ENCODE assay signal across 22 mouse cellular contexts in genomic region chr15:26834415-26834814, GRCm38 (mm10).
DNase-seq lines count a peak whose midpoint lies in the region; ATAC-seq lines count a peak whose summit lies in the region.
"Had no signal": no experiment of that assay in that cellular context is flagged by ENCODE, and none has a peak within 500 bp of the region (broad histone marks: within the 10 kb centered on the region; RNA-seq: fewer than 3 reads in every experiment).

No protein-coding gene starts in this region.

- H3K4me2 ChIP-seq in heart, embryonic 12.5 days, result no peak overlapping the region
- no peak overlapping the region for H3K4me2 ChIP-seq in hindbrain, embryonic 11.5 days (replicated peaks; ENCODE audit: low read depth, low read length)
- H3K4me2 ChIP-seq: forebrain, embryonic 12.5 days; intestine, embryonic 15.5 days; limb, embryonic 15.5 days; lung, embryonic 14.5 days; midbrain, embryonic 13.5 days had no signal

- DNase-seq in adrenal gland, adult 8-10 months, result peak; percentile 4
- no peak for DNase-seq in adrenal gland, postnatal 25 days
- no peak for DNase-seq in heart, postnatal 4 days
- peak; percentile 11 to 13 for DNase-seq in kidney, postnatal 36 days
- DNase-seq in kidney, postnatal 4 days, result no peak
- no peak for DNase-seq in hindbrain, embryonic 11.5 days (ENCODE audit: low spot score)
- DNase-seq: cerebellum, adult 18-20 months; cerebellum, postnatal 14 days; left cerebral cortex, postnatal 4 days; lung, embryonic 14.5 days; lung, postnatal 36 days; thymus, adult 18-20 months; thymus, postnatal 4 days had no signal

- H3K4me3 ChIP-seq in heart, embryonic 12.5 days, result no peak overlapping the region
- no peak overlapping the region for H3K4me3 ChIP-seq in hindbrain, embryonic 11.5 days (ENCODE audit: low read depth, low read length)
- H3K4me3 ChIP-seq: forebrain, embryonic 12.5 days; intestine, embryonic 15.5 days; left cerebral cortex, adult 2 months; limb, embryonic 15.5 days; megakaryocyte, embryonic 14.5 days; midbrain, embryonic 13.5 days had no signal

- ATAC-seq in heart, embryonic 12.5 days (ENCODE audit: insufficient number of reproducible peaks, low FRiP score), result 0 out of 2 replicates have a peak, but pooled peaks have one; percentile 42
- ATAC-seq in hindbrain, embryonic 11.5 days (ENCODE audit: low FRiP score), result no peak
- ATAC-seq: hindbrain, embryonic 16.5 days; intestine, embryonic 15.5 days; midbrain, embryonic 13.5 days had no signal

- H3K9me3 ChIP-seq in heart, embryonic 12.5 days (replicated peaks), result no peaks in the 10 kb centered on the region
- no peaks in the 10 kb centered on the region for H3K9me3 ChIP-seq in hindbrain, embryonic 11.5 days (ENCODE audit: control insufficient read depth, low read length)
- H3K9me3 ChIP-seq: forebrain, embryonic 12.5 days; intestine, embryonic 15.5 days; limb, embryonic 15.5 days; megakaryocyte, embryonic 14.5 days; midbrain, embryonic 13.5 days had no signal

- H3K27me3 ChIP-seq in heart, embryonic 12.5 days (replicated peaks), result no peaks in the 10 kb centered on the region
- H3K27me3 ChIP-seq in hindbrain, embryonic 11.5 days (ENCODE audit: control insufficient read depth, insufficient read depth, low read length), result no peaks in the 10 kb centered on the region
- H3K27me3 ChIP-seq: forebrain, embryonic 12.5 days; intestine, embryonic 15.5 days; limb, embryonic 15.5 days; megakaryocyte, embryonic 14.5 days; midbrain, embryonic 13.5 days had no signal

- H3K36me3 ChIP-seq in heart, embryonic 12.5 days, result no peaks in the 10 kb centered on the region
- H3K36me3 ChIP-seq in hindbrain, embryonic 11.5 days (ENCODE audit: control insufficient read depth, insufficient read depth, low read length), result no peaks in the 10 kb centered on the region
- H3K36me3 ChIP-seq: forebrain, embryonic 12.5 days; intestine, embryonic 15.5 days; limb, embryonic 15.5 days; midbrain, embryonic 13.5 days had no signal

- WGBS in heart, embryonic 12.5 days, result 57% methylated on average over 5 of the region's 5 CpGs
- 91% methylated on average over 5 of the region's 5 CpGs for WGBS in hindbrain, embryonic 11.5 days

- H3K27ac ChIP-seq in heart, embryonic 12.5 days (ENCODE audit: poor library complexity, severe bottlenecking), result peak overlapping the region; percentile 54; the same call in 1 of the 2 replicates
- no peak overlapping the region for H3K27ac ChIP-seq in hindbrain, embryonic 11.5 days (ENCODE audit: low read depth, low read length)
- H3K27ac ChIP-seq: forebrain, embryonic 12.5 days; intestine, embryonic 15.5 days; left cerebral cortex, adult 2 months; limb, embryonic 15.5 days; liver, embryonic 14.5 days; midbrain, embryonic 13.5 days had no signal

- H3K4me1 ChIP-seq in heart, embryonic 12.5 days (replicated peaks), result peaks cover 5% of the 10 kb centered on the region
- no peaks in the 10 kb centered on the region for H3K4me1 ChIP-seq in hindbrain, embryonic 11.5 days (replicated peaks; ENCODE audit: control insufficient read depth, insufficient read depth, low read length)
- H3K4me1 ChIP-seq: forebrain, embryonic 12.5 days; intestine, embryonic 15.5 days; limb, embryonic 15.5 days; megakaryocyte, embryonic 14.5 days had no signal

- H3K9ac ChIP-seq in heart, embryonic 12.5 days, result no peak overlapping the region
- H3K9ac ChIP-seq in hindbrain, embryonic 11.5 days (ENCODE audit: low read depth, low read length), result no peak overlapping the region
- H3K9ac ChIP-seq: forebrain, embryonic 12.5 days; intestine, embryonic 15.5 days; limb, embryonic 15.5 days; liver, embryonic 14.5 days; lung, embryonic 14.5 days; midbrain, embryonic 13.5 days had no signal

Comparison
In these comparisons a context has a peak if more than half of its experiments do, and no peak if none do; other contexts are left out.
1. DNase-seq: peak in adrenal gland, adult 8-10 months (single experiment) and kidney, postnatal 36 days (2 of 2); none in adrenal gland, postnatal 25 days (single experiment), heart, postnatal 4 days (single experiment), kidney, postnatal 4 days (0 of 2) and hindbrain, embryonic 11.5 days (single experiment).